Mouse (Mus musculus) central nervous system, embryonic 14 days (tissue): Measurements from ENCODE around the gene Vmn1r168. TPM values are rescaled to one million over a fixed set of nuclear protein-coding genes. Genes with fewer than 3 reads are reported as not detected.

Experiments
- polyA plus RNA-seq: library from polyadenylated mRNA; depleted of rRNA; stranded (reverse); fragments of >200 nt; gene quantifications from 2 replicates; pipeline ENCODE4 v1.2.3, GENCODE M21; 2012; rRNA removed

Vmn1r168 gene
- not detected in 2 replicates for polyA plus RNA-seq

GRCm38 (mm10) chr7:23539432-23539831 is at the start of gene Vmn1r168:
Vmn1r168 (plus strand) TSS chr7:23539732.

GRCm38 (mm10) chr7:23507106-23507505 is 32.4 kb upstream of the Vmn1r168 start, which contains the start of gene Vmn1r167:
Vmn1r167 (minus strand) TSS chr7:23507206.

GRCm38 (mm10) chr7:23575226-23575625 is 35.7 kb downstream of the Vmn1r168 start, which contains the start of gene Vmn1r169:
Vmn1r169 (plus strand) TSS chr7:23575526.

Other genes starting within 250 kb of the Vmn1r168 start
- gene Nlrp4e, start 238.5 kb upstream of the Vmn1r168 start, polyA plus RNA-seq = not detected in 2 replicates
- gene Nlrp5, start 153.8 kb upstream of the Vmn1r168 start, polyA plus RNA-seq = 0.03 TPM in 1 of 2 replicates, not detected in the other
- not detected in 2 replicates for gene Vmn1r167, start 32.5 kb upstream of the Vmn1r168 start, polyA plus RNA-seq
- gene Vmn1r169, start 35.8 kb downstream of the Vmn1r168 start, polyA plus RNA-seq = not detected in 2 replicates
- gene Vmn1r170, start 66.4 kb downstream of the Vmn1r168 start, polyA plus RNA-seq = not detected in 2 replicates
- not detected in 2 replicates for gene Vmn1r171, start 91.0 kb downstream of the Vmn1r168 start, polyA plus RNA-seq
- not detected in 2 replicates for gene Vmn1r172, start 118.6 kb downstream of the Vmn1r168 start, polyA plus RNA-seq
- not detected in 2 replicates for gene Vmn1r173, start 161.0 kb downstream of the Vmn1r168 start, polyA plus RNA-seq
- gene Vmn1r174, start 212.5 kb downstream of the Vmn1r168 start, polyA plus RNA-seq = not detected in 2 replicates